Mouse (Mus musculus) hindbrain, embryonic 16.5 days (tissue): Measurements from ENCODE around the gene Pxdn. TPM values are rescaled to one million over a fixed set of nuclear protein-coding genes. Genes with fewer than 3 reads are reported as not detected.

Experiments used
- polyA plus RNA-seq: library from polyadenylated mRNA; unstranded; fragments of >200 nt; fragmentation: Nextera tagmentation; extraction: Ambion mirVana; gene quantifications from 2 replicates; pipeline ENCODE4 v1.2.1, GENCODE M21; 2015

The Pxdn gene
- polyA plus RNA-seq, 1 experiment from 2014 or later = 35.4 TPM

Other genes starting within 250 kb of the Pxdn start
- 0.15 and 0.55 TPM in 2 replicates for gene Tpo, start 195.0 kb downstream of the Pxdn start, polyA plus RNA-seq